Mouse (Mus musculus) kidney, postnatal 36 days (tissue): Measurements from ENCODE around the gene Irf3.

Experiments
- DNase-seq, 2 experiments: peaks; one replicate each; pipeline ENCODE4 v3.0.0; 2021 to 2022; ENCODE audit warnings: mixed read lengths in 2 of 2

Gene Irf3

DNA sequence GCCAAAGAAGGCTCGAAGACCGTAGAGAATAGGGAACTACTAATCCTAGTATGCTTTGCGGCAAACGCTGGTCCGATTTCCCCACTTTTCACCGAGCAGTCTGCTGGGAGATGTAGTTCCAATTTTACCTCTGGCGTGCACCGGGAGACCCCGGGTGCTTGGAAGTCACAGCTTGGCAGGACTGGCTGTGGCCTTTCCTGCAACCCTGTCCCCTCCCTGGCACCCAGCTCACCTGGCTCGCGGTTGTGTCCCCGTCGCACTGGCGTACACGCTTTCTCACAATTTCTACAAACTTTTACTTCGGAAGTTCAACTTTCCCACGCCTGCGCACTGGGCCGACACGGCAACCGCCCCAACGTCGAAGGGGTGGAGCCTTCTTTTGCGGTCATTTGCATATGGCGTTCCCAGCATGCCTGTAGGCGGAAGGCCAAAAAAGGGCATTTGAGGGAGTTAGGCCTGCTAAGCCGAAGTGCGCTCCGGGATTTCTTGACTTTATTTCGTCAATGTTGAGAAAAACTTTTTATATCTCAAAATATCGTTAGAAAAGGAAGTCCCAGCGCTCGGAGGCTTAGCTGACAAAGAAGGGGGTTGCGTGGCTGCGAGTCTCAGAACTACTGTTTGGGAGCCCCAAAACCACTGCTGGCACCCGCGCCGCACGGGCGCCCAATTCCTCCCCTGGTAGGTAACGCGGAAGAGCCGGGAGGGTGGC is at the start of gene Irf3:
Gene Irf3 (plus strand): TSS at position 418 of the 709 bp plus-strand sequence.
- DNase-seq = peak; percentile 98

DNA sequence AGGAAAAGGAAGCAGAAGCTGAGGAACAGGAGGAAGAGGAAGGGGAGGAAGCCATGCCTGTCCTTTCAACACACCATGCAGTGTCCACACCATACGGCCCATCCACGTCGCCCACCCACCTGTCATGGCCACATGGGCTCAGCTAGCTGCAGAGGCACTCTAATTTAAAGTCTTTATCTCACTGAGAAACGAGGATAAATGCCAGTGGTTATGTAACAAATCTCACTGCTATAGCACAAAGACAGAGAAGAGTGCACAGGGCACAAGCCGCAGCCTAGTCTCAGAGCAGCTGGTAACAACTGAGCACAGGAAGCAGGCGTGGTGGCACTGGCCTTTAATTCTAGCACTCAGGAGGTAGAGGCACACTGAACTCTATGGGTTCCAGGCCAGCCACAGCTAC is 47.5 kb upstream of the Irf3 start:
- DNase-seq = no peak

DNA sequence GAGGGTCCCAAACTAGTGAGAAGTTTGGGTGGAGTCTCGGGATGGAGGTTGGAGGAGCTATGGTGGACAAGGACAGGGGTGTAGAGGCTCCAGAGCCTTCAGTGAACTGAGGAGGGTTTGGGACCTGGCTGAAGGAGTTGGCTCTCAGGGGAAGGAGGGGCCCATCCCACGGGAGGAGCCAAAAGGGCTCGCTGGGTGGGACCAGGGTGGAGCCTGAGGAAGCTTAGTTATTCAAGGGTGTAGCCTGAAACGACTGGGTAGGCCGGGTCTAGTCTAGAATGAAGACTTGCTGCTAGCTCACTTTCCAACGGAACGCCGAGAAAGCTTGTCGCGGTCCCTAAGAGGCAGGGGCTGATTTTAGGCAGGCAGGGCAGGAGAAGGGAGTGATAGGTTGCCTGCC is 45.5 kb upstream of the Irf3 start:
- peak; percentile 87 for DNase-seq

DNA sequence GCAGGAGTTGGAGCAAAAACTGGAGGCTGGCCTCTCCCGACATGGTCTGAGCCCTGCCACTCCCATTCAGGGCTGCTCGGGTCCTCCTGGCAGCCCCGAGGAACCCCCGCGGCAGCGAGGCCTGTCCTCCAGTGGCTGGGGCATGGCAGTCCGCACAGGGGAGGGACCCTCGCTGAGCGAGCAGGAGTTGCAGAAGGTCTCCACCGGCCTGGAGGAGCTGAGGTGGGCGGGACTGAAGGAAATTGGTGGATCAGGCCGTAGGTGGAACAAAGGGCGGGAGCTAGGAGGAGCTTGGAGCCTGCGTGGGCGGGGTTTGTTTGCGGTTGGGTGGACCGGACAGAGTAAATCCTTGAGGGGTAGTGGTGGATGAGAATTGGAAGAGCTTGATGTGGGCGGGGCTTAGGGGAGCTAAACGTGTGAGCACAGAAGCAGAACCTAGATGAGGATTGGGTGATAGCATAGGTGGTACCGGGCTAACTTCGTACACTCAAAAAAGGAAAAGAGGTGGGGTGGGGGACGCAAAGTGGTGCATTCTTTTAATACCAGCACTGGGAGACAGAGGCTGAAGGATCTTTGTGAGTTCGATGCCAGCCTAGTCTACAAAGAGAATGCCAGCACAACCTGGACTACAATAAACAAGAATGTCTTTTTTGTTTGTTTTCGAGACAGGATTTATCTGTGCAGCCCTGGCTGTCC is 44.7 kb upstream of the Irf3 start:
- peak; percentile 97 for DNase-seq

DNA sequence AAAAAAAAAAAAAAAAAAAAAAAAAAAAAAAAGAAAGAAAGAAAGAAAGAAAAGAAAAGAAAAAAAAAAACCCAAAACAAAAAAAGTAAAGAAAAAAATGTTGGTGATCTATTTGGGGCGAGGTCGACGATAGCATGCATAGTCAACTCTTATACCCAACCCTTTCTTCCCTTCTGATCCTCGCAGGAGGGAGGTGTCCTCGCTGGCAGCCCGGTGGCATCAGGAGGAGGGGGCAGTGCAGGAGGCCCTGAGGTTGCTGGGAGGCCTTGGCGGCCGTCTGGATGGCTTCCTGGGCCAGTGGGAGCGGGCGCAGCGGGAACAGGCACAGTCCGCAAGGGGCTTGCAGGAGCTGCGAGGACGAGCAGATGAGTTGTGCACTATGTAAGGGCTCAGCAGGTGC is 43.9 kb upstream of the Irf3 start:
- no peak for DNase-seq

DNA sequence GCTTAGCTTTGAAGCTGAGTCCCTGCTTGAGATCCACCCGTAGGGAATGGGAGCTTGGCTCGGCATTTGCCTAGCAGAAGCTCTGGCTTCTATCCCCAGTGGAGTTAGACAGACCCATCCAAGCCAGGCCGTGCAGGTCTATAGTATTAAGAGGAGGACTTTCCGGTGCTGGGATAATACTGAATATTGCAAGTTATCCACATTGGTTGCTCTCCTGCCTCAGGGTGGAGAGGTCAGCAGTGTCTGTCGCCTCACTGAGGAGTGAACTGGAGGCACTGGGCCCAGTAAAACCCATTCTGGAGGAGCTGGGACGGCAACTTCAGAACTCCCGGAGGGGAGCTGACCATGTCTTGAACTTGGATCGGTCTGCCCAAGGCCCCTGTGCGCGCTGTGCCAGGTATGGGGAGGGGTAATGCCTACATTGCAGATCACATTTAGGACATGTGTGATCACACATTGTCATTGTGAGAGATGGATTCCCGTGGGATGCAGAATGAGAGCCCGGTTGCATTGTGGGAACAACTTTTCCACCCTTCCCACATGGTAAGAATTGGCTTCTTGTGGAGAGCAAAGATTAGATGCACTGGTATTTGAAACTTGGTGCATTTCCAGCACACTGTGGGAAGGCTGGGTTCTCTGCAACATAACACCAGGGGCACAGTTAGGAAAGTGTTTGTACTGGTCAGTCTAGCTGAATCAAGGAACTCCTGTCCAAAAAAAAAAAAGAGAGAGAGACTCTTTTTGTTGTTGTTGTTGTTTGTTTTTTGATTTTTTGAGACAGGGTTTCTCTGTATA is 43.2 kb upstream of the Irf3 start:
- DNase-seq = no peak

DNA sequence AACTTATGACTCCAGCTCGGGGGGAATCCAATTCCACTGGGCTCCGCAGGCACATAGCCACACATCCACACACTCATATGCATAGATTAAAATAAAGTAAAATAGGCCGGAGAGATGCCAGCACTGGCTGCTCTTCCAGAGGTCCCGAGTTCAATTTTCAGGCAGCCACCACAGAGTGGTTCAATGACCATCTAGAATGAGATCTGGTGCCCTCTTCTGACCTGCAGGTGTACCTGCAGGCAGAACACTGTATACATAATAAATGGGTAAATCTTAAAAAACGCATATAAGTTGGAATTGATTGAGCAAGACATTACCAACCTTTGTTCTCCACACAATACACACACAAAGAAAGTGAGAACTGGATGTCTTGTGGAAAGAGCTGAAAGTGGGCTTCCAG is 41.8 kb upstream of the Irf3 start:
- peak; percentile 12 to 39 for DNase-seq

DNA sequence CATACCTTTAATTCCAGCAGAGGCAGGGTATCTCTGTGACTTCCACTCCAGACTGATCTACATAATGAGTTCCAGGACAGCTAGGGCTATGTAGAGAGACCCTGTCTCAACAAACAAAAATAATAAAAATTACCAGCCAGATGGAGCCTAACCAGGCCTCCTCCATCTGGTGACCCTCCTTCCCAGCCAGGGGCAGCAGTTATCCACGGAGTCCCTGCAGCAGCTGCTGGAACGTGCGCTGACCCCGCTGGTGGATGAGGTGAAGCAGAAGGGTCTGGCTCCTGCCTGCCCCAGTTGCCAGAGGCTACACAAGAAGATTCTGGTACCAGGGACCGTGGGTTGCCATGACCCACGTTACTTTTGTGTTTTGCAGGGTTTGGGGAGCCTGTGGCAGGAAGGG is 41.2 kb upstream of the Irf3 start:
- DNase-seq = no peak

DNA sequence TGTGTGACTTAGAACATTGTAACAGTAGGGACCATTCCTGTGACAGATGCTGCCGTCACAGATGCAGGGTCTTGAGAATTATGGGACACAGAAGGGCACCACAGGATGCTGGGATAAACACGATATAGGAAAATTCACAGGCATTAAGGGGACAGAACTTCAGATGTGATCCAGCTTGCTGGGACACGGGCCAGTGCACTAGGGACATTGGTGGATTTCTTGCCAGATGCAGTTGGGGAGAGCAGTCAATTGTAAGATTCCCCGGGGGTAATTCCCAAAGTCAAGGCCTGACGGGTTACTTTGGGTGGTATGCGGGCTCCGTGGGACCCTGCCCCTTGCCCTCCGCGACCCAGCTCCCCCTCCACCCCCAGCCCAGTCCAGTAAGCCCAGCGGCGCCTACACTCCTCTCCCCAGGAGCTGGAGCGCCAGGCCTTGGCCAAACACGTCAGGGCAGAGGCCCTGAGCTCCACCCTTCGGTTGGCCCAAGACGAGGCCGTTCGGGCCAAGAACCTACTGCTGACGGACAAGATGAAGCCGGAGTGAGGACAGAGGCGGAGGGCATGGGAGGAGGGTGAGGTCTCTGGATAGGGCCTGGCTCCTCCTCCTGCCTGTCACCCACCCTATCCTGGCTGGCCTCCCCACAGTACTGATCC is 40.1 kb upstream of the Irf3 start:
- DNase-seq = no peak

DNA sequence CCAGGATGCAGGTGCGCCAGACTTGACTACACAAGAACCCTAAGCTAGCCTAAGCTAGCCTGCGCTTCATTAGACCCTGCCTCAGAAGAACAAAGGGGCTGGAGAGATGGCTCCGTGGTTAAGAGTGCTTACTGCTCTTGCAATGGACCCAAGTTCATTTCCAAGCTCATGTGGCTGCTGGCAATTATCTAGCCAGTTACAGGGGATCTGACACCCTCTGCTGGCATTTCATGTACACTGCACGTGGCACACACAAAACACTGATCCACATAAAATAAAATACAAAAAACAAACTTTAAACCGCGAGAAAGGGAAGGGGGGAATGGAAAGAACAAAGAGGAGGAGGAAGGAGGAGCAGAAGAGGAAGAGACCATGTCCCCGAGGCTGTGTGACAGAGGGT is 39.2 kb upstream of the Irf3 start:
- DNase-seq = peak; percentile 65 to 76

DNA sequence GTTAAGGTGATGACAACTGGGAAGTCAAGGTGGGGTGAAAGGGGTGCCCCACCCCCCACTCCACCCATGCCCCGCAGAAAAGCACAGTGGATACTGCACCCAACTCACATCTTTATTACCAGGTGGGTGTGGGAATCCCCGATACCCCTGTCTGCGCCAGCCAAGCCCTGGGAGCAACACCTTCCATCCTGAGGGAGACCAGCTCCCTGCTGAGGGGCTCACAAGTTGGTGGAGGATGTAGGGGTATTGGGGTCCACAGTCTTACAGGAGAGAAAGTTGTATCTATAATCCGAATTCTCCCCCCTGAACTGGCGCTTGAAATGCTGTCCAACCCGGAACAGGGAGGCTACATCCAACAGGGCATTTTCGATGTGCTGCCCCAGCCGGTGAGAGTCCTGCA is 38.2 kb upstream of the Irf3 start:
- DNase-seq = no peak

DNA sequence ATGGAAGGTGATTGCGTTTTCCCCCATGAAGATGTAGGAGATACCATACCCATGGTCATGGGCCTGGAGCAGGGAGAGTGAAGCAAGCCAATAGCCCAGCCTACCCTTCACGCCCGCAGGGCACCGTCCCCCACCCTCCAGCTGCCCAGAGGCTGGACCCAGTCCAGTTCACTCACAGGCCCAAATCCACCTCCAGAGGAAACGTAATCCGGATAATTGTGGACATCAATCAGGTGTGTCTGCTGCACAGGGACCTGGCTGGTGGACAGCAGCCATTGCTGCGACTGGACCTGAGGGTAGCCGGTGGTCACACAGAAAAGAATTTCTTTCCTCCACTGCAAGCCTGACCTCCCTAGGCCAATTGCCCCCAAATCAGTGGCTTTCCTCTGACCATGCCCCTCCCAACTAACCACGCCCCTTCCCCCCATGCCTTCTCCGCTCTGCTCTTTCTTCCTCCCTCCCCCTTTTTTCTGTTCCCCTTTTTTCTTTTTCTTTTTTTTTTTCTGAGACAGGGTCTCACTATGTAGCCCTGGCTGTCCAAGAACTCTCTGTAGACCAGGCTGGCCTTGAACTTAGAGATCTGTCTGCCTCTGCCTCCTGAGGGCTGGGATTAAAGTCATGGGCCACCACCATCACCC is 37.5 kb upstream of the Irf3 start:
- no peak for DNase-seq

DNA sequence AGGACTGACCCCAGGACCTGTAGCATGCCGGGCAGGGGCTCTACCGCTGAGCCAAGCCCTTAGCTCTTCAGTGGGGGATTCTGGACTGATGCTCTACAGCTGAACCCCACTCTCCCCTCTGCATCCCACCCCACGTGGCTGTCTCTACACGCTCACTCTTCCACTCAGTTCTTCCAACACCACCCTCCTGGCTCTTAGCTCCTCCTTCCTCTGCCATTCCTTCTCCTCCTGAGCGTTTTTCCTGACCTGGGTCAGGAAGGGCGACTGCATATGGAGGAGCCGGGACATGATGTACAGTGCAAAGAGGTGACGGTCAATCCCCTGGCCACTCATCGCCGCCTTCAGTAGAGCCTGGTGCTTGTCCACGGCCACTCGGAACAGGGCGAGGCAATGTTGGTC is 36.9 kb upstream of the Irf3 start:
- DNase-seq = no peak

DNA sequence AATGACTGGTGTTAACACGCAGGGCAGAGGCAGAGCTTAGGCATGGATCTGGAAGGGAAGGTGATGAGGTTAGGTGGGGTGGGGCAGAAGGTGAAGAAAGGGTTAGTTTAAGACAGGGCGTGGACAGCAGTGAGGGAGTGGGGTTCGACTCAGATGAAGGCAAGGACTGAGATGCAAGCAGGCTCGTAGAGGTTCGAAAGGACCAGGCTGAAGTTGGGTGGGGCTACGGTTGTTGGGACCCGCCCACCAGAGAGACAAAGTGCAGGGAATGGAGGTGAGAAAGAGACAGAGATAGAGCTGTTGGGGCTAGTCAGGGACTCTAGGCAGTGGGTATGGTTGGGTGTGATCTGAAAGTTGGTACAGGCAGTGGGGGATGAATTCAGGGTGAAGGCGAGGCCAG is 35.1 kb upstream of the Irf3 start:
- no peak for DNase-seq

DNA sequence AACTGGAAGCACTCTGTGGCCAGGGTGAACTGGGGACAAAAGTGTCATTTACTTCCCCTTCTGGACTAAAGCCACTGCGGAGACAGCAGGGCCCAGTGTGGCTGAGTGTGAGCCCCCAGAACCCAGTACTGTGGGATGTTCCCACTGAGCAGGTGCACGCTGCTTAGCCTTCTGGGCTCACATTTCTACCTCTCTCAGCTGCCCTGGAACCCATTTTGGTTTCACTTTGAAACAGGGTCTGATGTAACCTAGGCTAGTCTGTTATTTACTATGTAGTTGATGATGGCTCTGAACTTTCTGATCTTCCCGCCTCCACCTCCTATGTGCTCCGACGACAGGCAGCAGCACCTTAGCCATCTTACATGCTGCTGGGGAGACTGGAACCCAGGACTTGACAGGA is 34.6 kb upstream of the Irf3 start:
- DNase-seq = no peak

DNA sequence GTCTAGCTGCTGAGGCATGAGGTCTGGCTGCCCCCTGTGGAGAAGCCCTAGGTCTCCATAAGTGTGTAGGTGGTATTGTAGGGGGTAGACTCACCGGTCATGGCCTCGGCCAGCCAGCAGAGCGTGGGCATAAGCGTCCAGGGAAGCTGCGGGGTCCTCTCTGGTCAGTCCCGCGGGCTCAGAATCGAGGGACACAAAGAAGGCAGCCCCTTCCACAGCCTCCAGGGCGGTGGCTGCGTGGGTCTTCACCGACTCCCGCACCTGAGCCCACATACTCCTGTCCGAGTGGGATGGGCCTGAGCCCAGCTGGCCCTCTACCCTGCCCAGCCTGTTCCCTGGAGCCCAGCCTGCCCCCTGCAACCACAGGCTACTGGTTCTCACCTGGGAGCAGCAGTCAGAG is 32.5 kb upstream of the Irf3 start:
- DNase-seq = no peak

DNA sequence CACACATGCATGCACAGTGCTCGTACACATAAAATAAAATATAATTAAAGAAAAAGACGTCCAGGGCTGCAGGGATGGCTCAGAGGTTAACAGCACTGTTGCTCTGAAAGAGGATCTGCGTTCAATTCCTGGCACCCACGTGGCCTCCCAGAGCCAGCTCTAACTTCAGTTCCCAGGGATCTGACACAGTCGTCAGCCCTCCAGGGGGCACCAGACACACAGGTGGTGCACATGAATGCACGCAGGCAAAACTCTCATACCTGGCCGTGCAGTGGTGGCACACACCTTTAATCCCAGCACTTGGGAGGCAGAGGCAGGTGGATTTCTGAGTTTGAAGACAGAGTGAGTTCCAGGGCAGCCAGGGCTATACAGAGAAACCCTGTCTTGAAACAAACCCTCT is 31.5 kb upstream of the Irf3 start:
- peak; percentile 32 to 77 for DNase-seq

DNA sequence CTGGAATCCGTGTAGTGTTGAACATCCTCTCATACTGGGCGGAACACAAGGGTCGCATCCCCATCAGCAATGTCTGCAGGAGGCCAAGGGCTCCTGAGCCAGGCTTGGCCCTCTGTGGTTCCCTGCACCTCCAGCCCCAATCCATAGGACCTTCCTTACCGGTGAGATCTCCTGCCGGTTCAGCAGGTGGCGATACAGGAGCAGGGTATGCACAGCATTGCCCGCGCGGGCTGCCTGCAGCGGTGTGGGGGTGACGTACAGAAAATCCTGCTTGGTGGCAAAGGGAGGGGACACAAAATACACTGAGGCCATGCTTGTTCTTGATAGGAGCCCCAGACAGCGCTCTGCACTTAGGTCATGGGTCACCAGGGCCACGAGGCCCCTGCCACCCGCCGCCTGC is 30.8 kb upstream of the Irf3 start:
- DNase-seq = no peak

DNA sequence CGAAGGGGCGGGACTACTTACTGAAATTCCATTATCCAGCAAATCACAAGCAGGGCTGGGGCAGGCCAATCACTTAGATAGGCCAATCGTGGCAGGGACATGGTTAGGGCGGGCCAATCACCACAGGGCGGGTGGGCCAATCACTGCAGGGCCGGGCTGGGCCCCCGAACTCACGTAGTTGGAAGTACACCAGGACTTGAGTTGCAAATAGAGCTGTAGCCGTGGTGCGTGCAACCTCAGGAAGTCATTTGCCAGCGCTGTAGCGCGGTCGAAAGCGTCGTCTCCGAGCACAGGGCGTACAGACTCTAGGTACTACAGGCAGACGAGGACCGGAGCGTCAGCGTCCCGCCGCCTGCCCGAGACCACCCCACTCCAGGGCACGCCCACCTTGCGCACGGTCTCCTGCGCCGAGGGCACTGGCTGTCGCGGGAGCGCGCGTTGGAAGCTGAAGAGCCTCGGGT is 27.2 kb upstream of the Irf3 start:
- peak; percentile 88 to 93 for DNase-seq

DNA sequence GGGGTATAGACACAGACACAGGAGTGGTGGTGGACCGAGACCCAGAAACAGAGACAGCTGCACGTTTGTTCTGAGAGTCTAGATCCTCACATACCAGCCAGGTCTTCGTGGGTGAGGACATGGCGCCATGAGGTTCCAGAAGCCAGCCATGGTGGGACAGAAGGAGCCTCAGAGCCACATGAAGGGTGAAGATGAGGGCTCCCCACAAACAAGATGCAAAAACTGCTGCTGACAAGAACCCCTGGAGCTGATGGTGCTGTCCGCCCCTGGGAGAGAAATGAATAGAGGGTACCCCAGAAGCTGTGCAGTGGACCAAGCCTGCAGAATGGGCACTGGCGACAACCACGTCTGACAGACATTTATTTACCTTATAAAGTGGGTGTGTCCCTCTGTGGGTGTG is 26.3 kb upstream of the Irf3 start:
- DNase-seq = no peak

DNA sequence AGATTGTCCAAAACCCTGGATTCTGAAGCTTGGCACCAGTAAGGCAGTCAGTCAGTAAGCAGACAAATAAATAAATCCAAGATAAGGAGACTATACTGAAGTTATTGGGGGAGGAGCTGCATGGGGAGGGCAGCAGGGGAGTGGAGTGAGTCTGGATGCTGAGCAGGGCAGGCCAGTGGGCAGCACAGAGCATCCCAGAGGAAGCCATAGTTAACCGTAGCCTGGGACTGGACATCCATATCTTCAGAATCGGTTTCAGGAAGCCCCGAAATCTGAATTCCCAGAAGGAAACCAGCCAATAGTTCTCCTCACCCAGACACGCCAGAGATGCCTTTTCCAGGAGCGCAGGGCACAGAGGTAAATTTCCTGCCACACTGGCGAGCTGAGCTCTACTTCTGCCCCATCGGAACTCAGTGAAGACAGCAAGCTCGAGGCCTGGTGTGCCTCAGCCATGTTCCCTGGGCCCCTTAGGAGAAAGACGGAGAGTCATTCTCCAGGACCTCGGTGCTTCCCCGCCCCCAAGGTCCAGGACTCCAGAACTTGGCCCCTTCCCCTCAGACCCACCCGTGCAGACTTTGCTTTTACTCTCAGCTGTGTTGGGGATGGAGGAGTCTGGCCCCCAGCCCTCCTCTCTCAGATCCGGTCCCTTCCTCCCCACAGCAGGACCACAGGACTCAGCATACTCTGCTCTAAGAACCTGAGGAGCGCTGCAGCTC is 23.9 kb upstream of the Irf3 start:
- no peak for DNase-seq
